Mouse (Mus musculus) erythroid progenitor cell, adult 5-6 weeks (primary cell): Measurements from ENCODE around the gene Gucd1. TPM values are rescaled to one million over a fixed set of nuclear protein-coding genes. Genes with fewer than 3 reads are reported as not detected.

Experiments
- ATAC-seq: replicated peaks from 2 replicates; pipeline ENCODE4 v1.8.0; 2016; ENCODE audit warnings: moderate number of reproducible peaks, mild to moderate bottlenecking, moderate TSS enrichment, inconsistent platforms; ENCODE audit not compliant: poor library complexity, low FRiP score, severe bottlenecking
- total RNA-seq, 2 experiments: library from RNA; stranded (forward) in 1 of 2; stranded (reverse) in 1 of 2; fragments of 150-400 nt in 1 of 2; fragments of 186-747, 209-891 nt in 1 of 2; gene quantifications; 2 replicates each; pipeline versions ENCODE4 v1.2.3 to v1.2.4; 2015 to 2017; ENCODE audit warnings: low replicate concordance in 2 of 2

The Gucd1 gene
- total RNA-seq, 2 experiments from 2014 or later, result 89.7 to 90.9 TPM

- no peak for ATAC-seq
These were observed 205.4 kb downstream of the Gucd1 start for GRCm38 (mm10) chr10:75312361-75312760.

GRCm38 (mm10) chr10:75307130-75307529 lies 210.6 kb downstream of the Gucd1 start:
- ATAC-seq, result no peak

- no peak for ATAC-seq
These were observed 213.4 kb downstream of the Gucd1 start for GRCm38 (mm10) chr10:75304413-75304812.

GRCm38 (mm10) chr10:75304049-75304405 lies 213.7 kb downstream of the Gucd1 start:
- no peak for ATAC-seq

GRCm38 (mm10) chr10:75303324-75304048 lies 214.3 kb downstream of the Gucd1 start:
- ATAC-seq, result no peak

- no peak for ATAC-seq
These were observed 215.2 kb downstream of the Gucd1 start for GRCm38 (mm10) chr10:75302536-75302935.

GRCm38 (mm10) chr10:75301937-75302336 lies 215.8 kb downstream of the Gucd1 start:
- ATAC-seq, result no peak

GRCm38 (mm10) chr10:75301195-75301806 lies 216.5 kb downstream of the Gucd1 start:
- no peak for ATAC-seq

Other genes starting within 250 kb of the Gucd1 start
- gene Adora2a, start 201.1 kb downstream of the Gucd1 start, total RNA-seq (2015; ENCODE audit: low replicate concordance), result 2.2 TPM in 1 of 2 replicates, not detected in the other
- 0.26 TPM in 1 of 2 replicates, not detected in the other for gene Adora2a, start 201.1 kb downstream of the Gucd1 start, total RNA-seq (2017; ENCODE audit: low replicate concordance)
- 10.1 TPM in 1 of 2 replicates, not detected in the other for gene Upb1, start 116.9 kb downstream of the Gucd1 start, total RNA-seq (2015; ENCODE audit: low replicate concordance)
- not detected in 2 replicates for gene Upb1, start 116.9 kb downstream of the Gucd1 start, total RNA-seq (2017; ENCODE audit: low replicate concordance)
- 14.3 and 49.7 TPM in 2 replicates for gene Snrpd3, start 421 bp downstream of the Gucd1 start, total RNA-seq (2015; ENCODE audit: low replicate concordance)
- 16.3 and 42.9 TPM in 2 replicates for gene Snrpd3, start 421 bp downstream of the Gucd1 start, total RNA-seq (2017; ENCODE audit: low replicate concordance)
- gene Lrrc75b, start 42.4 kb upstream of the Gucd1 start, total RNA-seq (2015; ENCODE audit: low replicate concordance), result not detected in 2 replicates
- gene Lrrc75b, start 42.4 kb upstream of the Gucd1 start, total RNA-seq (2017; ENCODE audit: low replicate concordance), result not detected in 2 replicates
- gene Ggt1, start 43.6 kb upstream of the Gucd1 start, total RNA-seq (2015; ENCODE audit: low replicate concordance), result not detected in 2 replicates
- gene Ggt1, start 43.6 kb upstream of the Gucd1 start, total RNA-seq (2017; ENCODE audit: low replicate concordance), result not detected in 2 replicates
- gene Ggt5, start 71.4 kb upstream of the Gucd1 start, total RNA-seq (2015; ENCODE audit: low replicate concordance), result 1.1 TPM in 1 of 2 replicates, not detected in the other
- gene Ggt5, start 71.4 kb upstream of the Gucd1 start, total RNA-seq (2017; ENCODE audit: low replicate concordance), result 0.39 TPM in 1 of 2 replicates, not detected in the other
- 2.5 and 3.4 TPM in 2 replicates for gene Susd2, start 126.0 kb upstream of the Gucd1 start, total RNA-seq (2015; ENCODE audit: low replicate concordance)
- gene Susd2, start 126.0 kb upstream of the Gucd1 start, total RNA-seq (2017; ENCODE audit: low replicate concordance), result 2.1 and 2.3 TPM in 2 replicates
- 108 and 136 TPM in 2 replicates for gene Cabin1, start 246.4 kb upstream of the Gucd1 start, total RNA-seq (2015; ENCODE audit: low replicate concordance)
- 115 and 143 TPM in 2 replicates for gene Cabin1, start 246.4 kb upstream of the Gucd1 start, total RNA-seq (2017; ENCODE audit: low replicate concordance)